Mouse (Mus musculus): Measurements from ENCODE around the gene Gcdh. TPM values are rescaled to one million over a fixed set of nuclear protein-coding genes. Genes with fewer than 3 reads are reported as not detected.
A peak's percentile ranks its signal among the peaks of the same experiment; 100 is the strongest.

Gcdh gene
- polyA plus RNA-seq, 1 experiment from 2014 or later: 33.5 TPM

DNA sequence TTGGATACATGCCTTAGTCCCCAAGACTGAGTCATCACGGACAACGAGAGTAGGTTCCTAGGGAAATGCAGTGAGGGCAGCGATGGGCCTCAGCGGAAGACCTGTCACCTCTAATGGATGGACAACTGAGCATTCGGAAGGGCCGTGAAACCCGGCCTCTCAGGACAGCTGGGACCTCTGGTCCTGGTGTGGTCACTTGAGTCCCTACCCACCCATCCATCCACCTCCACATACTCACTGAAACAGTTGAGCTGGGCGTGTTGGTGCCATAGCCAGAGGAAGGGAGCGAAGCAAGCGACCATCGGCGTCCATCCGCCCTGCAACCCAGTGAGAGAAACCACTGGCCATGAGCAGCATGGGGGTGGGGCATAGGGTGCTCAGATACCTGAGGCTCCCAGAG, 36.9 kb upstream of the Gcdh start:
- H3K4me1 ChIP-seq (ENCODE audit: control insufficient read depth, insufficient read depth, low read length): peaks cover 22% of the 10 kb centered on the region
- no peak overlapping the region for H3K27ac ChIP-seq (ENCODE audit: low read depth, low read length)
- H3K36me3 ChIP-seq (ENCODE audit: control insufficient read depth, insufficient read depth, low read length): peaks cover 24% of the 10 kb centered on the region; the same call in 1 of the 2 replicates
- no peaks in the 10 kb centered on the region for H3K27me3 ChIP-seq (ENCODE audit: control insufficient read depth, insufficient read depth, low read length)
- H3K9me3 ChIP-seq (ENCODE audit: control insufficient read depth, low read length): no peaks in the 10 kb centered on the region
- no peak overlapping the region for H3K4me2 ChIP-seq (ENCODE audit: low read depth, low read length)
- H3K4me3 ChIP-seq (ENCODE audit: low read depth, low read length): no peak overlapping the region
- ATAC-seq (ENCODE audit: low read depth): no peak
- 89% methylated on average over 13 of the region's 13 CpGs for WGBS
- H3K9ac ChIP-seq (replicated peaks; ENCODE audit: low read depth, low read length): no peak overlapping the region

DNA sequence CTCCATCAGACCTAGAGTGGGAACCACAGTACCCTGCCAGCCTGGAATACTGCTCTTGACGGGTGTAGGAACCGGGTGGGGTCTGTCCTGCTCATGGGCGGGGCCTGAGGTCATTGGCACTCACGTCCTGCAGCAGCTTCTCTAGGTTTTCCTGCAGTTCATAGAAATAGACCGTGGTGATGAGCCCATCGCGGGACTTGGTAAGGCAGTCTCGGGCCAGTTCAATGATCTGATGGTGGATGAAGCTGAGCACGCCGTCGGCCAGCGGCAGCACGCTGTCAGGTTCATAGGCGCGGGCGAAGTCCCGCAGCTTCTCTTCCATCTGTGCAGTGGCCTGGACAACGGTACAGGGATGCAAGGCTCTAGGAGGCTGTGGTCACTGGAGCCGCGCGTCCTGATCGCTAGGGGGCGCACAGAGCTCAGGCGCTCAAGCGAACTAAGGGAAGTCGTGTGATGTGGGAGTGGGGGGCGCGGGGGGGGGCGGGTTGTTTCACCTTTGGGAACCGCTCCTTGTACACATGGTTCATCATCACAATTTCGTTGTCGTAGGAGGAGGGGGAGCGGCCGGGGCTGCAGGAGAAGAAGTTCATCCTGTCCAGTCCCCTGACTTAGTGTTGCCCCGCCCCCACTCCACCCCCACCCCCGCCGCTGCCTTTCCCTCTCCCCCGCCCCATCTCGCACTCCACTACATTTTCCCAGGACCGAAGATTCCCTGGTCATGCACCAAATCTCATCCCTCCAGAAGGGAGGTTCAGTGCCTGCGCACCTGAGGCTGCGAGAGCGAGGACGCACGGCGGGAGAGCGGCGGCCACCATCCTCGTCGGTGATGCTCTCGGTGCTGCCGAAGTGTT, 35.0 kb upstream of the Gcdh start:
- no peaks in the 10 kb centered on the region for H3K27me3 ChIP-seq (ENCODE audit: control insufficient read depth, insufficient read depth, low read length)
- ATAC-seq (ENCODE audit: low read depth): peak; percentile 84
- peaks cover 4% of the 10 kb centered on the region; the same call in 1 of the 2 replicates for H3K4me1 ChIP-seq (ENCODE audit: control insufficient read depth, insufficient read depth, low read length)
- no peak overlapping the region for H3K9ac ChIP-seq (replicated peaks; ENCODE audit: low read depth, low read length)
- no peak overlapping the region for H3K27ac ChIP-seq (ENCODE audit: low read depth, low read length)
- H3K4me2 ChIP-seq (ENCODE audit: low read depth, low read length): peak overlapping the region; percentile 38
- H3K4me3 ChIP-seq (ENCODE audit: low read depth, low read length): no peak overlapping the region
- WGBS: 4% methylated on average over 45 of the region's 52 CpGs
- no peaks in the 10 kb centered on the region for H3K9me3 ChIP-seq (ENCODE audit: control insufficient read depth, low read length)
- peaks cover 39% of the 10 kb centered on the region for H3K36me3 ChIP-seq (ENCODE audit: control insufficient read depth, insufficient read depth, low read length)

DNA sequence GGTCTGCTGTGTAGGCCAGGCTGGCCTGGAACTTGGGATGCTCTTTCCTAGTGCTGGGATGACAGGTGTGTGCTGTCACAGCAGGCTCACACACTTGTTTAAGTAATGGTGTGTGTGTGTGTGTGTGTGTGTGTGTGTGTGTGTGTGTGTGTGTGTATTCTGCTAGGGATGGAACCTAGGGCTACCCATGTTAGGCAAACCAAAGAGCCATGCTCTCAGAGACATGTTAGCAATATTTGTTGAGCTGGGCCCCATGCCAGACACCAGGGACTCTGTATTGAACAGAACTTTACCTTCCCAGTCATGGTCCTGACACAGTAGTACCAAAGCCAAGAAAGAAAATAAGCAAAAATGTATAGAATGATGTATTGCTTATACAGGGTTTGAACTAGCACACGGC, 33.8 kb upstream of the Gcdh start:
- H3K27ac ChIP-seq (ENCODE audit: low read depth, low read length): no peak overlapping the region
- peaks cover 46% of the 10 kb centered on the region for H3K36me3 ChIP-seq (ENCODE audit: control insufficient read depth, insufficient read depth, low read length)
- H3K9me3 ChIP-seq (ENCODE audit: control insufficient read depth, low read length): no peaks in the 10 kb centered on the region
- ATAC-seq (ENCODE audit: low read depth): no peak
- H3K27me3 ChIP-seq (ENCODE audit: control insufficient read depth, insufficient read depth, low read length): no peaks in the 10 kb centered on the region
- H3K9ac ChIP-seq (replicated peaks; ENCODE audit: low read depth, low read length): no peak overlapping the region
- WGBS: 91% methylated on average over 1 of the region's 1 CpGs
- 0 out of 2 replicates have a peak, but pooled peaks cover 2% of the 10 kb centered on the region for H3K4me1 ChIP-seq (ENCODE audit: control insufficient read depth, insufficient read depth, low read length)
- H3K4me3 ChIP-seq (ENCODE audit: low read depth, low read length): no peak overlapping the region
- H3K4me2 ChIP-seq (ENCODE audit: low read depth, low read length): no peak overlapping the region

DNA sequence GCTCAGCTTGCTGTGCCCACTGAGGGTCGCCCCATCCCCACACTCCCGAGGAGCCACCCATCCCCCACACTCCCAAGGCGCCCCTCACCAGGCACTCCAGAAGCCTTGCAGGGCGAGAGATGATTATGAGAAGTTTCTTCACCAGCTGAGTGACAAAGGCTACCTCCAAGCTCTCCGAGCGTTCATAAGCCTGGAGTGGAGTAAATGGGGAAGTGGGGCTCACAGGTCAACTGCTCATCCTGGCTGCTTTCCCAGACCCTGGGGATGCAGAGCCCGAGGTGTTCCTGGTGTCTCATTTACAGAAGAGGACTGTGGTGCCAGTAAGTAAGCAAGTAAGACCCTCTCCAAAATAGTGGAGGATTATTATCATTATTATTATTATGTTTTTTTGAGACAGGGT, 31.8 kb upstream of the Gcdh start:
- no peaks in the 10 kb centered on the region for H3K27me3 ChIP-seq (ENCODE audit: control insufficient read depth, insufficient read depth, low read length)
- ATAC-seq (ENCODE audit: low read depth): no peak
- H3K9me3 ChIP-seq (ENCODE audit: control insufficient read depth, low read length): no peaks in the 10 kb centered on the region
- no peak overlapping the region for H3K4me2 ChIP-seq (ENCODE audit: low read depth, low read length)
- peaks cover 58% of the 10 kb centered on the region for H3K36me3 ChIP-seq (ENCODE audit: control insufficient read depth, insufficient read depth, low read length)
- 0 out of 2 replicates have a peak, but pooled peaks cover 2% of the 10 kb centered on the region for H3K4me1 ChIP-seq (ENCODE audit: control insufficient read depth, insufficient read depth, low read length)
- 77% methylated on average over 7 of the region's 7 CpGs for WGBS
- H3K9ac ChIP-seq (replicated peaks; ENCODE audit: low read depth, low read length): no peak overlapping the region
- no peak overlapping the region for H3K27ac ChIP-seq (ENCODE audit: low read depth, low read length)
- no peak overlapping the region for H3K4me3 ChIP-seq (ENCODE audit: low read depth, low read length)

DNA sequence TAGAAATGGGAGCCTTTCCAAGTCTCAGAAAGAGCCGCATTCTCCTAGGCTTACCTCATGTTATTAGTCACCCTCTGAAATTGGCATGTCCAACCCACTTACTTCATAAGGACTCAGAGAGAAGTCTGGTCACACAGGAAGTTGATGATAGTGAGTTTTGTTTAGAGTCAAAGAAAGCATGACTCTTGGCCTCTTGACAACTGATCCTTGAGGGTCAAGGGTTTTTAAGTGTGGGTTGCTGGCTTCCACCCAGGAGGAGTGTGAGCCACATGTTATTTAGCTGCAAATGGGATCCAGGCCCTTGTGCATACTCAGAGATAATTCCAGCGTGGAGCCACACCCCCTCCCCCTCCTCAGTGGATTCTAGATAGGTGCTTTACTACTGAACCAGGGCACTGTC, 27.9 kb upstream of the Gcdh start:
- H3K36me3 ChIP-seq (ENCODE audit: control insufficient read depth, insufficient read depth, low read length): peaks cover 81% of the 10 kb centered on the region
- H3K4me2 ChIP-seq (ENCODE audit: low read depth, low read length): no peak overlapping the region
- no peak overlapping the region for H3K27ac ChIP-seq (ENCODE audit: low read depth, low read length)
- H3K9me3 ChIP-seq (ENCODE audit: control insufficient read depth, low read length): no peaks in the 10 kb centered on the region
- no peak for ATAC-seq (ENCODE audit: low read depth)
- no peaks in the 10 kb centered on the region for H3K27me3 ChIP-seq (ENCODE audit: control insufficient read depth, insufficient read depth, low read length)
- H3K4me1 ChIP-seq (ENCODE audit: control insufficient read depth, insufficient read depth, low read length): no peaks in the 10 kb centered on the region
- no peak overlapping the region for H3K9ac ChIP-seq (replicated peaks; ENCODE audit: low read depth, low read length)
- H3K4me3 ChIP-seq (ENCODE audit: low read depth, low read length): no peak overlapping the region
- 91% methylated on average over 2 of the region's 2 CpGs for WGBS

DNA sequence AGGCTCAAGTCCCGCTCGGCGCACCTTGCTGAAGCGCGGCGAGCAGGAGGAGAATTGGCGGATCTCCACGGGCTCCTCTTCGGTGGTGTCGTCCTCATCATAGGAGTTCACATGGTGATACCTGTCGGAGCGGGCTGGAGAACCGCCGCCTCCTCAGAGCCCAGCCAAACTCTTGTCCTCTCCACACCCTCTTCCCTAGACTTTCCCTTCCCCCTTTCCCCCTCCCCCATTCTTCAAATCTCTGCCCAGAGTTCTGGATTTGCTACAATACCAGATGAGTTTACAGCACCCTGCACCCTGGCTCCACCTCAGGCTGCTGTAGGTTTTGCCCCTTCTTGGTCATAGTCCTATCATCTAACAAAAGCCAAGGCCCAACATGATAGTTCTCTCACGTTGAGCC, 24.9 kb upstream of the Gcdh start:
- no peak overlapping the region for H3K9ac ChIP-seq (replicated peaks; ENCODE audit: low read depth, low read length)
- no peak overlapping the region for H3K4me2 ChIP-seq (ENCODE audit: low read depth, low read length)
- H3K36me3 ChIP-seq (ENCODE audit: control insufficient read depth, insufficient read depth, low read length): peaks cover 81% of the 10 kb centered on the region
- H3K27ac ChIP-seq (ENCODE audit: low read depth, low read length): no peak overlapping the region
- peaks cover 17% of the 10 kb centered on the region for H3K27me3 ChIP-seq (ENCODE audit: control insufficient read depth, insufficient read depth, low read length)
- H3K9me3 ChIP-seq (ENCODE audit: control insufficient read depth, low read length): no peaks in the 10 kb centered on the region
- H3K4me1 ChIP-seq (ENCODE audit: control insufficient read depth, insufficient read depth, low read length): no peaks in the 10 kb centered on the region
- ATAC-seq (ENCODE audit: low read depth): no peak
- WGBS: 89% methylated on average over 15 of the region's 15 CpGs
- H3K4me3 ChIP-seq (ENCODE audit: low read depth, low read length): no peak overlapping the region

DNA sequence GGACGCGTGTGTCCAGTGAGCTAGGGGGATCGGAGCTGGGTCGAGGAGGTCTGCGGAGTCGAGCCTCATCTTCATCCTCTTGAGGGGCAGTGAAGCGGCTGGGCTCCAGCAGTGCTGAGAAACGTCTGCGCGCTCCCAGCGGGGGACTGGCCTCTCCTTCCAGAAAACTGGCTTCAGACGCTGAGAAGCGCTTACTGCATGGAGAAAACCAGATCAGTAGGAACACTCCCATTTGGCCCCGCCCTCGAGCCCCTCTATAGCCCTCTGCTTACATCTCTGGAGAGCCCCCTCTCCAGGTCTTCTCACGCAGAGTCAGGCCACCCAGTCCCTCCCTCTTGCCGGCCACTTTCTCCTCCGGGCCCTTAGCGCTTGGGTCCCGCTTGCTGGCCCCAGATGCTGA, 24.1 kb upstream of the Gcdh start:
- Histone ChIP-seq H3K27ac (ENCODE audit: low read depth, low read length) (no peak overlapping the region), H3K4me3 (ENCODE audit: low read depth, low read length) (no peak overlapping the region), H3K36me3 (ENCODE audit: control insufficient read depth, insufficient read depth, low read length) (peaks cover 82% of the 10 kb centered on the region), H3K4me2 (ENCODE audit: low read depth, low read length) (no peak overlapping the region), H3K4me1 (ENCODE audit: control insufficient read depth, insufficient read depth, low read length) (no peaks in the 10 kb centered on the region), H3K27me3 (ENCODE audit: control insufficient read depth, insufficient read depth, low read length) (peaks cover 18% of the 10 kb centered on the region), H3K9me3 (ENCODE audit: control insufficient read depth, low read length) (no peaks in the 10 kb centered on the region), H3K9ac (replicated peaks; ENCODE audit: low read depth, low read length) (no peak overlapping the region)
- 32% methylated on average over 20 of the region's 20 CpGs for WGBS
- no peak for ATAC-seq (ENCODE audit: low read depth)

DNA sequence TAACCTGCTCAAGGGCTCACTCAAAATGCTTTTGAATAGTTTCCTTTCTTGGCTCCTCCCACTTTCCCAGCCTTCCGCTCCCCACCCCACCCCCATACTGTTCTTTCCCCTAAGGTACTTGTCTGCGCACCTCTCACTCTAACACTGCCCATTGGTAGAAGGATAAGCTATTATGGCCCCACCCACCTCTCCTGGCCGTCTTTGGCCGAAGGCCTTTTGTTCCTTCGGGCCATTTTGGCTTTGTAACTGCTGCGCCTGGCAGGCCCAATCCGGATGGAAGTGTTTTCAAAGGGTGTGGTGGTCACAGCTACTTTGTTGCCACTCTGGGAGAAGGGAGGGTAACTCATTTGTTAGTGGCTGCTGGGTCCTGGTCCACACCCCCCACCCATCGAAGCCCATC, 21.5 kb upstream of the Gcdh start:
- H3K9me3 ChIP-seq (ENCODE audit: control insufficient read depth, low read length): no peaks in the 10 kb centered on the region
- H3K4me2 ChIP-seq (ENCODE audit: low read depth, low read length): no peak overlapping the region
- H3K27ac ChIP-seq (ENCODE audit: low read depth, low read length): no peak overlapping the region
- 79% methylated on average over 8 of the region's 8 CpGs for WGBS
- no peak overlapping the region for H3K9ac ChIP-seq (replicated peaks; ENCODE audit: low read depth, low read length)
- peaks cover 81% of the 10 kb centered on the region for H3K36me3 ChIP-seq (ENCODE audit: control insufficient read depth, insufficient read depth, low read length)
- no peak overlapping the region for H3K4me3 ChIP-seq (ENCODE audit: low read depth, low read length)
- no peaks in the 10 kb centered on the region for H3K4me1 ChIP-seq (ENCODE audit: control insufficient read depth, insufficient read depth, low read length)
- ATAC-seq (ENCODE audit: low read depth): no peak
- peaks cover 28% of the 10 kb centered on the region for H3K27me3 ChIP-seq (ENCODE audit: control insufficient read depth, insufficient read depth, low read length)

DNA sequence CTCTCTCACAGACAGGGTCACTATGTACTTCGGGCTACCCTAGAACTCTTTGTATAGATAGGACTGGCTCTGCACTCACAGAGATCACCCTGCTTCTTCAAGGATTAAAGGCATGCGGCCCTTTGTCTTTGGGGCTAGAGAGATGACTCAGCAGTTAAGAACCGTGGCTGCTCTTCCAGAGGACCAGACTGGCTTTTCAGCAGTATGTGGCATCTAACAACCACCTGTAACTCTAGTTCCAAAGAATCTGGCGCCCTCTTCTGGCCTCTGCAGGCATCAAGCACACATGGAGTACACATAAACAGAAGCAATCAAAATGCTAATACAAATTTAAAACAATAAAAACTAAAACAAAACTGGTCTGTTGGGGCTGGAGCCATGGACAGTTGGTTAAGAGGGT, 20.2 kb upstream of the Gcdh start:
- Histone ChIP-seq H3K27me3 (ENCODE audit: control insufficient read depth, insufficient read depth, low read length) (peaks cover 28% of the 10 kb centered on the region), H3K4me1 (ENCODE audit: control insufficient read depth, insufficient read depth, low read length) (no peaks in the 10 kb centered on the region), H3K4me2 (ENCODE audit: low read depth, low read length) (no peak overlapping the region)

More for the DNA sequence above, 20.2 kb upstream of the Gcdh start:
- WGBS: 35% methylated on average over 4 of the region's 4 CpGs
- Histone ChIP-seq H3K9me3 (ENCODE audit: control insufficient read depth, low read length) (no peaks in the 10 kb centered on the region), H3K4me3 (ENCODE audit: low read depth, low read length) (no peak overlapping the region), H3K9ac (replicated peaks; ENCODE audit: low read depth, low read length) (no peak overlapping the region), H3K36me3 (ENCODE audit: control insufficient read depth, insufficient read depth, low read length) (peaks cover 70% of the 10 kb centered on the region), H3K27ac (ENCODE audit: low read depth, low read length) (no peak overlapping the region)
- no peak for ATAC-seq (ENCODE audit: low read depth)

All from neural tube, embryonic 14.5 days (tissue).